Mouse (Mus musculus) C2C12 (cell line): ENCODE results near the gene Gpr156. TPM values are rescaled to one million over a fixed set of nuclear protein-coding genes. Genes with fewer than 3 reads are reported as not detected.

Source experiments
- H3K27me3 ChIP-seq: one replicate; pipeline ENCODE4 v1.6.1; 2011; ENCODE audit not compliant: control insufficient read depth, insufficient read depth, insufficient read length
- H3K36me3 ChIP-seq: one replicate; pipeline ENCODE4 v1.6.1; 2011; ENCODE audit not compliant: control insufficient read depth, insufficient read depth
- H3K4me3 ChIP-seq: one replicate; pipeline ENCODE4 v1.5.1; 2011; ENCODE audit warnings: mild to moderate bottlenecking, control low read depth; ENCODE audit not compliant: poor library complexity, insufficient read depth, severe bottlenecking
- H3K79me2 ChIP-seq: one replicate; pipeline ENCODE4 v1.6.1; 2011; ENCODE audit not compliant: control insufficient read depth, insufficient read depth
- H3K79me3 ChIP-seq: one replicate; pipeline ENCODE4 v1.6.1; 2011; ENCODE audit warnings: low read depth, control low read depth
- H3ac ChIP-seq: one replicate; pipeline ENCODE3; 2011; ENCODE audit warnings: low read depth; ENCODE audit not compliant: control insufficient read depth, insufficient read length
- CEBPB ChIP-seq: IDR thresholded peaks from one replicate; pipeline ENCODE4 v1.6.1; 2011; ENCODE audit warnings: low read depth, mild to moderate bottlenecking, control low read depth, moderate library complexity
- CTCF ChIP-seq: IDR thresholded peaks from one replicate; pipeline ENCODE4 v1.5.1; 2011; ENCODE audit not compliant: control insufficient read depth, insufficient read depth, insufficient read length
- FOSL1 ChIP-seq: IDR thresholded peaks from one replicate; pipeline ENCODE4 v1.8.0; 2011; ENCODE audit warnings: mild to moderate bottlenecking, low read length; ENCODE audit not compliant: poor library complexity, insufficient read depth, severe bottlenecking
- MAX ChIP-seq: IDR thresholded peaks from one replicate; pipeline ENCODE4 v1.6.1; 2011; ENCODE audit warnings: mild to moderate bottlenecking, control low read depth
- MYOD1 ChIP-seq: IDR thresholded peaks from one replicate; pipeline ENCODE4 v1.6.1; 2011; ENCODE audit warnings: low read depth; ENCODE audit not compliant: control insufficient read depth, insufficient read length
- MYOG ChIP-seq: IDR thresholded peaks from one replicate; pipeline ENCODE4 v1.6.1; 2011; ENCODE audit not compliant: control insufficient read depth, insufficient read length; ENCODE audit errors: extremely low read depth
- USF1 ChIP-seq: IDR thresholded peaks from one replicate; pipeline ENCODE4 v1.6.1; 2011; ENCODE audit warnings: low read depth, mild to moderate bottlenecking, control low read depth, moderate library complexity
- polyA plus RNA-seq: library from polyadenylated mRNA; unstranded; fragments of >200 nt; fragmentation: generic; extraction: Trizol; gene quantifications from one replicate; pipeline ENCODE4 v1.2.1, GENCODE M21; 2012; ENCODE audit warnings: missing spikeins

Gpr156 gene
- polyA plus RNA-seq, 1 experiment, result 0.02 TPM

DNA sequence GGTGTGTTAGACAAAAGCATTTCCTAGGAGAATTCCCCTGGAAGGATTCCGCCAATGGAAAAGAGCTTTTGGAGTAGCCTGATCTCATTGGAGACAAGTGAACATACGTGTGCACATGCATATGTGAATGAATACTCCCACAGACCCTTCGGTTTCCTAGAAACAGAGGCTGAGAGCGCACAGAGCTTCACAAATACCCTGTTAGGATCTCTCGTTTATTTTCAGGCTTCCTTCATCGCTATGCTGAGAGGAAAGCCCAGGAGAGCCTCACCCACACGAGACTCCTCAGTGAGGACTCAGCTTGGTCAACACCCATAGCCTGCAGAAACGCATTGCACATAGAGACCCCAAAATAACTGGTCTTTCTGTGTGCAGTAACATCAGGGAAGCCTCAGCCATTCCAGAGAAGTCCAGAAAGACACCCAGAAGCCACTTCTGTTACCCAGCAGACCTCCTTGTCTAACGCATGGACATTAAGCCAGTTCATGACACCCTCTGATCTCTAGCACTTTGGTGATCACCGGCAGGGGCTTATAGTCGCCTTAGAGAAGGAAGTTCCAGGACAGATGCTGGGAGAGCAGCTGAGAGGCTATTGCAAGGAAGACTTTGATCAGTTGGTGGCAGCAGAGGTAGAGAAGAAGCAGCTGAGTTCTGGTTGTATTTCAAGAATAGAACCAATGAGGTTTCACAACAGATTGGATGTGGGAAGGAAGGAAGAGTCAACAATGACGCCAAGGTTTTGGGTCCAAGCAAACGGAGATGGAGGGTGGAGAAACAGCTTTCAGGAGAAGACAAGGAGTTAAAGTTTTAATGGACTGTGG, 58.4 kb downstream of the Gpr156 start:
- H3K79me3 ChIP-seq, result no peaks in the 10 kb centered on the region
- no peaks in the 10 kb centered on the region for H3K79me2 ChIP-seq
- TF ChIP-seq MAX, result no peak
- no peak for TF ChIP-seq FOSL1
- no peak for TF ChIP-seq MYOG
- TF ChIP-seq USF1, result no peak
- TF ChIP-seq CTCF, result no peak
- TF ChIP-seq MYOD1, result no peak
- TF ChIP-seq CEBPB, result no peak
- H3ac ChIP-seq, result no peak overlapping the region
- H3K4me3 ChIP-seq, result no peak overlapping the region
- no peaks in the 10 kb centered on the region for H3K27me3 ChIP-seq
- H3K36me3 ChIP-seq, result no peaks in the 10 kb centered on the region

DNA sequence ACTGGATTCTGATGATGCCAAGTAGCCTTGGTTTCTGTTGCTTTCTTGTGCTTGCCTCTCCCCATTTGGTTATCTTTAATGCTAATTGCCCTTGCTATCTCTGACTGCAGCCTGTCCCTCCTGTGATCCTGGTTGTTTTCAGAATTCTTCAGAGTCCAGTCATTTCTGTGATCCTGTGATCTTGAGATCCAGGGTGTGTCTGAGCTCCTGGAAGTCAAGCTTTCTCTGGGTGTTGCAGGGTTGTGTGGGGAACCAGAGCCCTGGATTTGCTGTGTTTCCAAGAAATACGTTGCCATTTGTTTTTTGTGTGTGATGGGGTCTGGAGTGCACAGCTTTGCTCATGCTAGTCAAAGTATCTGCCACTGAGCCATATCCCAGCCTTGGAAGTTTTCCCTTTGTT, 65.6 kb downstream of the Gpr156 start:
- H3K79me2 ChIP-seq, result no peaks in the 10 kb centered on the region
- no peak overlapping the region for H3K4me3 ChIP-seq
- no peaks in the 10 kb centered on the region for H3K36me3 ChIP-seq
- H3ac ChIP-seq, result no peak overlapping the region
- TF ChIP-seq CTCF (no peak), MYOG (no peak), FOSL1 (no peak), USF1 (no peak), CEBPB (no peak), MYOD1 (no peak), MAX (no peak)
- no peaks in the 10 kb centered on the region for H3K79me3 ChIP-seq
- H3K27me3 ChIP-seq, result peaks cover 5% of the 10 kb centered on the region

DNA sequence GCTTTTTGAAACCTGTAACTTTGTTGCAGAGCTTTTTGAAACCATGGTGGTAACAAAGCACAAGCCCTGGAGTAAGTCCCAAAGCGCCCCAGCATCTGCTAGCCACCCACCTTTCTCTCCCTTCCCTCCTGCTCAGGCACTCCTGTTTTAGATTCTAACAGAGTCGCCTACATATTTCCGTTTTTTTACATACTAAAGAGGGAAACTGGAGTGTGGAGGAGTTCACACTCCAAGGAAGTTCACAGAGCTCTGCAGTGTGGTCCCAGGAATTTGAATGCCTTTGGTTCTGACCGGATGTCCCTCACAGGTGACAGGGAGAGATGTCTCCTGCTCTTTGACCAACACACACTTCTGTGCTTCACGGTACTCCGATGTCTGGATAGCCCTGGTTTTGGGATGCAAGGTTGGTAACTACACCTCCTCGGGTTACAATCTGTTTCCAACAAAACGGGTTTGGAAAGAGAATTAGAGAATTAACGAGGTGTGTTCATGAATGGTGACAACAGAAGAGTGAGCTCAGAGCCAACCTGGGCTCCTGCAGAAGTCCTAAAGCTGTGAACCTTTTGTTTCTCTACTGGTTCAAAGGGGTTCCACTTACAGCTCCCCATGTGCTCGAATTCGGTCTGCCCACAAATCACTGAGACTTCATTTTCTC, 72.0 kb downstream of the Gpr156 start:
- H3K36me3 ChIP-seq, result no peaks in the 10 kb centered on the region
- H3K27me3 ChIP-seq, result peaks cover 9% of the 10 kb centered on the region
- no peak overlapping the region for H3K4me3 ChIP-seq
- no peaks in the 10 kb centered on the region for H3K79me2 ChIP-seq
- TF ChIP-seq MAX (no peak), CEBPB (no peak), FOSL1 (no peak)
- no peak overlapping the region for H3ac ChIP-seq
- H3K79me3 ChIP-seq, result no peaks in the 10 kb centered on the region

DNA sequence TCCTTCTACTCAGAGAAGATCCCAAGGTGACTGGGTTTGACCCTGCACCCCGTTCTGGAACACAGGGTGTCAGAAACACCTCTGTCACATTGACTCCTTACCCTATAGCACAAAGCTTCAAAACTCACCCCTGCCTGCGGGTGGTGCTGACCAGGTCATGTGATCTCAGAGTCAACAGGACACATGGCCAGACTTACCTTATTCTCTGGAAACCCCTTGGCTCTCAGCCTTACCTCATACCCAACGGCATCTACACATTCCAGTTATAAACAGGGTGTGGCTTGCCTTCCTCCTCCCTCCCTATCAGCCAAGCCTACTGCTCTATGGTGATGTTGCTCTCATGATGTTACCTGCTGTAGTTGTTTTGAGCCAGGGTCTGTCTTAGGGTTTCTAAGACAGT, 73.5 kb downstream of the Gpr156 start:
- Histone ChIP-seq H3ac (no peak overlapping the region), H3K4me3 (no peak overlapping the region), H3K27me3 (peaks cover 9% of the 10 kb centered on the region), H3K79me2 (no peaks in the 10 kb centered on the region), H3K79me3 (no peaks in the 10 kb centered on the region), H3K36me3 (no peaks in the 10 kb centered on the region)
- TF ChIP-seq MYOG (no peak), USF1 (no peak), MYOD1 (no peak), CEBPB (no peak), FOSL1 (no peak), CTCF (no peak), MAX (no peak)

GRCm38 (mm10) chr16:37990553-37991344, 74.5 kb downstream of the Gpr156 start:
- Histone ChIP-seq H3K36me3 (no peaks in the 10 kb centered on the region), H3K79me3 (no peaks in the 10 kb centered on the region), H3K27me3 (peaks cover 9% of the 10 kb centered on the region), H3ac (no peak overlapping the region), H3K79me2 (no peaks in the 10 kb centered on the region), H3K4me3 (no peak overlapping the region)
- TF ChIP-seq CEBPB, result no peak
- TF ChIP-seq MYOD1, result no peak
- TF ChIP-seq USF1, result no peak
- TF ChIP-seq MYOG, result no peak
- TF ChIP-seq CTCF, result no peak
- no peak for TF ChIP-seq MAX
- TF ChIP-seq FOSL1, result no peak
